Mouse (Mus musculus): ENCODE measurements at regions not wholly inside any gene's neighbourhood (a gene's known extent, or its start where the extent isn't known, plus 50 kb on each side); places are given as distances from the start of the nearest gene placed in this dataset.

DNA sequence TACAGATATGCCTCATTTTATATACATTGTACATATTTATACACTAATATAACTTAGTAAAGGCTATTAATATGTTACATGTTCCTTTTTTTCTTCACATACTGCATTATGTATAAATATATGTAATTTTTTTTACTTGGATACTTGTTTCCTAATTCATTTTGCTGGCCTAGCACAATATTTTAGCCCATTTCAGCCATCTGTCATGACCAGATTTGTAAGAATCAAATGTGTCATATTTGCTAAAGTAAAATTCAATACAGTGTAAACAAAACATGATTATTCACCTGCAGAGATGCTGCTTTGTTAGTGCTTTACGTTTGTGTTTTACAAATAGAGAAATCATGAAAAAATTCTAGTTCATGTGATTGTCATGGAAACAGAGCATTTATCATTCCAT lies 441.3 kb downstream of the Adam29 start:
- TF ChIP-seq CTCF (IDR thresholded peaks at IDR 0.05) (no peak), EP300 (IDR thresholded peaks at IDR 0.05; ENCODE audit: insufficient read depth, low read depth, low read length) (no peak)

Data from heart, adult 2 months (tissue).